Mouse (Mus musculus): ENCODE measurements around the gene Zfp354a. TPM values are rescaled to one million over a fixed set of nuclear protein-coding genes. Genes with fewer than 3 reads are reported as not detected.
A peak's percentile ranks its signal among the peaks of the same experiment; 100 is the strongest.
"Not testable (repeated sequence)": the region's sequence is repeated elsewhere in the genome, so short reads cannot be mapped to it uniquely, and the experiment has no call there.

Gene Zfp354a
- 1 to 10 TPM; 7.7 to 9.6 TPM for total RNA-seq (2021)
- long read RNA-seq, experiment 1, partial matches to known transcripts = 0 of 3 reads
- long read RNA-seq, experiment 1, other reads (novel, unspliced or antisense) = 3 of 3 reads
- long read RNA-seq, experiment 2, partial matches to known transcripts = 2 of 8 reads
- long read RNA-seq, experiment 2, other reads (novel, unspliced or antisense) = 3 of 8 reads

DNA sequence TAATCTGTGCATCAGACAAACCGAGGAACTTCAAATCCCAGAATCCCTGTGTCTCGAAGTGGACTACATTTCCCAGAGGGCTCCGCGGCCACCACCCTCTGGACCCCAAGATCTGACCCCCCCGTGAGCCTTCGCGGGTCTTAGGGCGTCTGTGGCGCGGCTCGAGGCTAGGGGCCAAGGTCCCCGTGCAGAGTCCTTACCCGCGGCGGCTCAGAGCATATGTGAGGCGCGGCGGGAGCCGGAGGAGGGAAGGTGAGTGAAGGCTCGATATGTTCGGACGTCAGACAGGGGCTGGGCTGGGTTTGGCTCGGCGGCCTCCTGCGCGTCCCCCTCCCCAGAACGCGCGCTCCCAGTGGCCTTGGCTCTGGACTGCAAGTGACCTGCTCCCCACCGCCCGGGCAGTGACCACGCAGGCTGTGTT, at the start of gene Zfp354a:
Gene Zfp354a (plus strand): TSS at position 107 of the 421 bp plus-strand sequence.
- DNase-seq (ENCODE audit: low spot score in 2 of 2) = peak; percentile 69 to 81

DNA sequence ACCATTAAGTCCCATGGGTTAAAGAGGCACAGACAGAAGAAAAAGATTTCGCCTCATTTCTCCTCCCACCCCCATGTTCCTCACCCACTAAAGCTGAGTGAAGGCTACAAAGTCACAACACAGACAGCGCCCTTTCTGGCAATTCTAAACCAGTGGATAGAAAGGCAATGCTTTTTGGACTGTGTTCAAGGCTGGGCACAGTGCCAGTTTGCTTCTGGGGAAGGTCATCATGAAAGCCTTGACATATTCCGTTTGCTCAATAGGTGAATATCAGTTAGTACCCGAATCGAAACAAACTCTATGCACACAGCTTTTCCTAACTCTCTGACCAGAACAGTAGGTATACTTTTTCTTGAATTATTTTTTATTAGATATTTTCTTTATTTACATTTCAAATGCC, 47.2 kb upstream of the Zfp354a start:
- no peak for DNase-seq (ENCODE audit: low spot score in 2 of 2)

DNA sequence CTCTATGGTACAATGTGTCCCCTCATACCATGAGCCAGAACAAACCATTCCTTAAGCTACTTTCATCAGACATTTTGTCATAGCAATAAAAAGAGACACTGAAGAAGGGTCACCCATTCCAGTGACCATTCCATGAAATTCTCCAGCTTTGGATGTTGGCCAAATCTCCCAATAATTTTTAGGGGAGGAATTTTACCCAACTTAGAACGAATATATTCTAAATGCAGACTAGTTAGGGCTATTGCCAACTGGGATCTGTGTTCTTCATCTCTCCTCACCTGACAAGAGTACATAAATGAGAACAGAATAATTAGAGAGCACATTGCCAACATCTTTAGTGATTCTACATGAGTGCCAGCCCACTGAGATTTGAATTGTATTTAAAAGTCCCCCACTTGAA, 45.1 kb upstream of the Zfp354a start, which contains the start of gene Olfr54:
Gene Olfr54 (plus strand): TSS at position 301 of the 400 bp plus-strand sequence.
- DNase-seq (ENCODE audit: low spot score in 2 of 2) = no peak

DNA sequence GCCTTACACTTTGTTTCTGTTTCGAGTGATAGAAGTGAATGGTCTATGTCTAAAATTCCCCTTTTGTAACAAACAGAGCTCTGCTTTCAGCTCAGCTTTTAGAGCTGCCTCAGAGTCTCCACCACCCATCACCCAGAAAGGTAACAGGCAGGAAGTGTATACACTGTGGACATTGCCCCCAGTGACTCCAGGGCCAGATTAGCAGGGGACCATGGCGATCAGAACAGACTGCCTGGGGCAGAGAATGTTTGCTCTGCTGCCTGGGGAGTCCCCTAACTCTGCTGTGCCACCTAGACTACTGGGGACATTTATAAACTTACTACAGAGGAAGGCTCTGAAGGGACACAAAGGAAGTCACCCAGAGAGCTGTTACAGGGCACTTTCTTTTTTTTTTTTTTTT, 42.7 kb upstream of the Zfp354a start:
- DNase-seq (ENCODE audit: low spot score in 2 of 2) = no peak

DNA sequence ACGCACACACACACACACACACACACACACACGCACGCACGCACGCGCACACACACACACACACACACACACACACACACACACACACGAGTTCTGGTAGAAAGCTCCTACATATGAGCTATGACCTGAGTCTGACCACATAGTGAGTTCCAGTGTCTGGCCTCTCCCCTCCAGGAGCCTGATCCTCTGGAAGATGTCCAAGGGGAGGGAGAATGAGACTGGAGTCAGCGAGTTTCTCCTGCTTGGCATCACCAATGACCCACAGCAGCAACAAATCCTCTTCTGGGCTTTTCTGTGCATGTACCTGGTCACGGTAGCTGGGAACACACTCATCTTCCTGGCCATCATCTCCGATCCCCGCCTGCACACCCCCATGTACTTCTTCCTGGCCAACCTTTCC, 32.2 kb upstream of the Zfp354a start:
- DNase-seq (ENCODE audit: low spot score in 2 of 2) = not testable (repeated sequence)

DNA sequence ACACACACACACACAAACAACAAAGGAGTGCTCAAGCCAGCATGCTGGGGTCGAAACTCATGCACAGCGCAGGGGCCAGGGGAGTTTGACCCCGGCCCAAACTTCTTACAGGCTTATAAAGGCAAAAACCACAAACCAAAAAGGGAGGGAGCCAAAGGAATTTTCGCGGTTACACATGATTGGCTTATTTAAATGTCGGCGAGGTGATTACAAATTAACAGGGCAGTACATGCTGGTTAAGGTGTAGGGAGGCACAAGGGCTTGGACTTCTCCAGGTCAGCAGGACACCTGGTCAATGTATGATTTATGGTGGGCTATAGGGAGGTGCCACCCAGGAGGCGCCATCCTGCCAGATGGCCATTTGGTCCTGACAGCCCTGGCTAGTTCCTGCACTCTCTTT, 29.7 kb upstream of the Zfp354a start:
- DNase-seq (ENCODE audit: low spot score in 2 of 2) = not testable (repeated sequence)

DNA sequence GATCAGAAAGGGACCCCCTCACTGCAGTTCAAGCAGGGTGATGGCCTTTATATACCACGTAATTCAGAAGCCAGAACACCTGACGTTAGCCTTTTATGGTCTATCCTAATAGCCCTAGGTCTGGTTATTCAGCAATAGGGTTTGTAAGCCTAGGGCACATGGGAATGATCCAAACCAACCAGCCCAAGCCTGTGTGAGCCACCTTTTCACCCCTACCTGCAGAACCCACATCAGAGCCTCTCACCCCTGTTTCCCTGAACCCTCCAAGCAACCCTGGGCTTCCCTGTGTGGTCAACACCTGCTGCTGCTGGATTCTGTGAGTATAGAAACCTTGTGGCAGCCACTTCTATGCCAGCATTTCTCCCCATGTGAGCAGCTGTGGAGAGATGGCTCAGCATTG, 28.8 kb upstream of the Zfp354a start:
- DNase-seq (ENCODE audit: low spot score in 2 of 2) = no peak

DNA sequence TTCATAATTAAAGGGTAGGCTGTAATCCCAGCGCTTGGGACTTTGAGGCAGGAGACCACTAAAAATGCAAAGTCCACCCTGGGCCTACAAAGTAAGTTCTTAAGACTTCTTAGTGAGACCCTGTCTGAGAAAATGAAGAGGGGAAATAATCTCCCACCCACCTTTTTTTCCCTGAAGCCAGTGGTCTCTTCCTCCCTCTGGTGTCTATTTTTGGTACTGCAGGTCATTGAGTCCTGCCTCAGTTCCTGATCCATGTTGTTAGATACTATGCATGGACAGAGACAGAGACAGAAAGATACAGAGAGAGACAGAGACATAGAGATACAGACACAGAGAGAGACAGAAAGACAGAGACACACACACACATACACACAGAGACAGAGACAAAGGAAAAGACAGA, 26.2 kb upstream of the Zfp354a start:
- DNase-seq (ENCODE audit: low spot score in 2 of 2) = peak in 1 of 2 experiments; percentile 36

DNA sequence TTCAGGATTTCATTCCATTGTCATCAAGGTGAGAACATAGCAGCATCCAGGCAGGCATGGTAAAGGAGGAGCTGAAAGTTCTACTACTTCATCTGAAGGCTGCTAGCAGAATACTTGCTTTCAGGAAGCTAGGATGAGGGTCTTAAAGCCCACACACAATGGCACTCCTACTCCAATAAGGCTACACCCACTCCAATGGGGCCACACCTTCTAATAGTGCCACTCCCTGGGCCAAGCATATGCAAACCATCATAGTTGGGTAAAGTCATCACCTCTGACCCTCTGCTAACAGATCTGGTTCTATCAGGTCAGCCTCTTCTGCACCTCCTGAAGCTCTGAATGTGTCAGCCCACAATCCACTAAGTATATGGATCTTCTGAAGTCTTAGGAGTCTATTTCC, 24.9 kb upstream of the Zfp354a start:
- not testable (repeated sequence) for DNase-seq (ENCODE audit: low spot score in 2 of 2)

DNA sequence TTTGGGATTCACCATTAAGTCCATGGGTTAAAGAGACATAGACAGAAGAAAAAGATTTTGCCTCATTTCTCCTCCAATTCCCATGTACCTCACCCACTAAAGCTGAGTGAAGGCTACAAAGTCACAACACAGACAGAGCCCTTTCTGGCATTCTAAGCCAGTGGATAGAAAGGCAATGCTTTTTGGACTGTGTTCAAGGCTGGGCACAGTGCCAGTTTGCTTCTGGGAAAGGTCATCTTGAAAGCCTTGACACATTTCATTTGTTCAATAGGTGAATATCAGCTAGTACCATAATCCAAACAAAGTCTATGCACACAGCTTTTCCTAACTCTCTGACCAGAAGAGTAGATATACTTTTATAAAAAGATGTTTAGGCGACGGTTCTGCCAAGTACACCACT, 23.1 kb upstream of the Zfp354a start:
- DNase-seq (ENCODE audit: low spot score in 2 of 2) = no peak

DNA sequence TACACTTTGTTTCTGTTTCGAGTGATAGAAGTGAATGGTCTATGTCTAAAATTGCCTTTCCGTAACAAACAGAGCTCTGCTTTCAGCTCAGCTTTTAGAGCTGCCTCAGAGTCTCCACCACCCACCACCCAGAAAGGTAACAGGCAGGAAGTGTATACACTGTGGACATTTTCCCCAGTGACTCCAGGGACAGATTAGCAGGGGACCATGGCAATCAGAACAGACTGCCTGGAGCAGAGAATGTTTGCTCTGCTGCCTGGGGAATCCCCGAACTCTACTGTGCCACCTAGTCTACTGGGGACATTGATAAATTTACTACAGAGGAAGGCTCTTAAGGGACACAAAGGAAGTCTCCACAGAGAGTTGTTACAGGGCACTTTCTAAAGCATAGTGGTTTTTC, 14.3 kb upstream of the Zfp354a start:
- DNase-seq (ENCODE audit: low spot score in 2 of 2) = not testable (repeated sequence)

DNA sequence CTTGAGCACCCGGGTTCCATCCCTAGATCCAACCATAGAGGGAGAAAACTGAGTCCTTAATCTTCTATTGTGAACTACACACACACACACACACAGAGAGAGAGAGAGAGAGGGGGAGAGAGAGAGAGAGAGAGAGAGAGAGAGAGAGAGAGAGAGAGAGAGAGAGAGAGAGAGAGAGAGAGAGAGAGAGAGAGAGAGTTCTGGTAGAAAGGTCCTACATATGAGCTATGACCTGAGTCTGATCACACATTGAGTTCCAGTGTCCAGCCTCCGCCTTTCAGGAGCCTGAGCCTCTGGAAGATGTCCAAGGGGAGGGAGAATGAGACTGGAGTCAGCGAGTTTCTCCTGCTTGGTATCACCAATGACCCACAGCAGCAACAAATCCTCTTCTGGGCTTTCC, 11.2 kb upstream of the Zfp354a start, which contains the start of gene Olfr1375:
Gene Olfr1375 (plus strand): TSS at position 301 of the 400 bp plus-strand sequence.
- not testable (repeated sequence) for DNase-seq (ENCODE audit: low spot score in 2 of 2)

DNA sequence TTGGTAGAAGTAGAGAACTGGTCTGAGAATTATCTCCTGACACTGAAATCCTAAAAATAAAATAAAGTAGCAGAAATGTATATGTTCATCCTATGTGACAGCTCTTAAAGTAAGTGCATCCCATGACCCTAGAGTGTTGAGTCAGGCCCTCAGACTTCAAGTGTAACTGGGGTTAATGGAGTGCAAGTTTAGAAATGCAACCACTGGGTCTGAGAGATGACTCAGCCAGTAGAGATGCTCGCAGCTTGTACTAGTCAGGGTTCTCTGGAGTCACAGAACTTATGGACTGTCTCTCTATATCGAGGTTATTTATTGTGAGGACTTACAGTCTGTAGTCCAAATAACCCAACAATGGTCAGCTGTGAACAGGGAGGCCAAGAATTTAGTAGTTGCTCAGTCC, 7.4 kb upstream of the Zfp354a start:
- no peak for DNase-seq (ENCODE audit: low spot score in 2 of 2)

DNA sequence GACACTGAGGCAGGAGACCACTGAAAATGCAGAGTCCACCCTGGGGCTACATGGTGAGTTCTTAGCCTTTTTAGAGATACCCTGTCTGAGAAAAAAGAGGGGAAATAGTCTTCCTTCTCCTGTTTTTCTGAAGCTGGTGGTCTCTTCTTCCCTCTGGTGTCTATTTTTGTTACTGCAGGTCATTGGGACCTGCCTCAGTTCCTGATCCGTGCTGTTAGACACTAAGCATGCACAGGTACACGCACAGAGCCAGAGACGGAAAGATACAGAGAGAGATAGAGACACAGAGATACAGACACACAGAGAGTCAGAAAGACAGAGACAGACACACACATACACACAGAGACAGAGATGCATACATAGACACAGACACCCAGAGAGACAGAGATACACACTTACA, 5.8 kb upstream of the Zfp354a start:
- DNase-seq (ENCODE audit: low spot score in 2 of 2) = peak; percentile 9 to 16

DNA sequence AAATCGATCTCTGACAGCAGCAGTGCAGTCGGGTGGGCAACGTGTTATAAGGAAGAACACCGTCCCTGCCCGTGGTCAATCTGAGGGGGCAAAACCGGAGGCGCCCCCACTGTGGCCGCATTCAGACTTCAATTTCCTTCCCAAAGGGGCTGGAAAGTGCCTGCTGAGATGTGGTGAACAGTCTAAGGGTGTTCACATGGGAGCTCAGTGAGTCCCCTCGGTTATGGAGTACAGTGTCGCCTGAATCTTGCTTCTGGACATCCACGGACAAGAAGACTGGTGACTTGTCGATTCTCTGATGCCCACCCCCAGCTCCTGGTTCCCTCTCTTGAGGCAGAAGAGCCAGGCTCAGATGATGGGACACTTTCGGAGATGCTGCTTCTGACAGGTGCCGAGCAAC, 583 bp downstream of the Zfp354a start:
- peak in 1 of 2 experiments; percentile 9 for DNase-seq (ENCODE audit: low spot score in 2 of 2)

DNA sequence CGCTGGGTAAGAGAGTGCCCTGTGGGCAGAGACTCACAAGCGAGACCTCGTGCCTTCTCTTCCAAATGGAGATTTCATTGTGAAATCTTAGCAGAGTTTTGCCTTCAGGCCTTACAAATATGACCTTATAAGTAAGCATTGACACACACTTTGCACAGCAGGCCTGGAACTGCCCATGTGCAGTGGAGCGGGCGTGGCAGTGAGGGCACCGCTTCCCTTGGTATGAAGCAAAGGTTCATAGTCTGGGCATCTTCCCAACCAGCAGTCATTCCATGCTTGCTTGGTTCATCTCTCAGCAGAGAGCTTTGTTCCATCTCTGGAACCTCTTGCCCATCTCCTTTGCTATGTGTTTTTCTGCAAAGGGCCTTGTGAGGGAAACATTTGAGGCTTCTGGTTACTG, 1.9 kb downstream of the Zfp354a start:
- no peak for DNase-seq (ENCODE audit: low spot score in 2 of 2)

DNA sequence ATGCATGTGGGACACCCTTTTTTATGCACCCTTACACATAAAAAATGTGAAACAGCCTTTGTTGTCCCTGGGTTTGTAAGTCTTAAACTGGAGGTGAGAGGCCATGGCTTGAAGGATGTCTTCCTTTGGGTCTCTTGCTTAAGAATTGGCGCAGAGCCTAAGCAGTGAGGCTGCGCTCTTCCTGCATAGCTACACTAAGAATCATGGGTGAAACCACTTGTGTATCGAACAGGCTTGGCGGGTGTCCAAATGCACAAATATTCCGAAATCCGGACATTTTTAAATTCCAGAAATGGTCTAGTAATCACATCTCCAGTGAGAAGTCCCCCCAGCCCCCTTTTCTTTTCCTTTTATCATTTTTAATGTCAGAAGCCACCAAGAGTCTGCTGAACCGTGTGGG, 4.2 kb downstream of the Zfp354a start:
- DNase-seq (ENCODE audit: low spot score in 2 of 2) = no peak

DNA sequence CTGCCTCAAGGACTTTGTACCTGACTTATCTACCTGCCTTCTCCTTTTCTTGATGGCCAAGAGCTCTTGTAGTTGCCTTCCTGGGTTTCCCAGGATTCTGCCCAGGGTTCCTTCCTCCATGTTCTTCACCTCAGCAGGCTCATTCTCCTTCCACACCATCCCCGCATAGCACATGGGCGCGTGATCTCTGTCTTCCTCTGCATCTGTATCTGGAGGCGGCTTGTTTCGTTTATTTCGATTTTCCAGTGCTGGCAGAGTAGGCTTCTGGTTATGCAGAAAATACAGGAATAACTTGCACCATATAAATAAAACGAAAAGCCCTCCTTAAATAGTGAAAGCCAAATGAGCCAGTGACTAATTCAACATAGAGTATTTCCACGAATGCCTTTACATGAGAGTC, 4.8 kb downstream of the Zfp354a start:
- no peak for DNase-seq (ENCODE audit: low spot score in 2 of 2)

DNA sequence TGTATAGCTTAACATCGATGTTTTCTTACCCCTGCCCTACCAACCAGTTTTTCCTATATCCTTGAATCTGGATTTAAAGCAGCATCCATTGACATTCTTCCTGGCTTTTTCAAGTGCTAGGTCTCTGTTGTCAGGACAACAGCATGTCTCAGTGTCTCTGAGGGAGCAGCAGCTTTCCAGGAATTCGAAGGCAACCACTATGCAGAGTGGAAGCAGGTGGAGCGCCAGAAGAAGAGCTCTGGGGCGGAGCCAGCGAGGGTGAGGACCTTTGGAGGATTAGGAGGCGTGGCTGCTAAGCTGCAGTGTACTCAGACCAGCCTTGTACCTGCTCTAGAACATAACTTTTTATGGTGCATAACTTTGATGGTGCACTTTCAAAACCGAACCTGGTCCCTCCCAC, 25.5 kb downstream of the Zfp354a start:
- no peak for DNase-seq (ENCODE audit: low spot score in 2 of 2)

DNA sequence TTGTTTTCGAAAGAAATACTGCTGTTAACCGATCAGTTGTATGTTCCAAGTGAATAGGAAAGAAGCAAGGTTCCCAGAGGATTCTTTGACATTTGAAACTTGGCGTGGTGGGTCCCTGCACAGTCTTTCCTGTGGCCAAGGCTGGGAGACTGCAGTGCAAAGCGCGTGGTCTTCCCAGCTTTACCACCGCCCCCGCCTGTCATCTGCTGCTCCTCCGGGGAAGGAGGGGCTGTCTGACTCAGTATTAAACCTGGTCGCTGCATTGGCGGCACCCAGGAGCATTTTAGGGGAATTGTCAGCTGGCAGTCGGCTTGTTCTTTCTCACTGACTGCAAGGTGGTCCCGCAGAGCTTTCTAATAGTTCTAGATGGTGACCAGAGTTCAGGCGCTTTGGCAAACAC, 26.2 kb downstream of the Zfp354a start:
- DNase-seq (ENCODE audit: low spot score in 2 of 2) = peak; percentile 6 to 14

DNA sequence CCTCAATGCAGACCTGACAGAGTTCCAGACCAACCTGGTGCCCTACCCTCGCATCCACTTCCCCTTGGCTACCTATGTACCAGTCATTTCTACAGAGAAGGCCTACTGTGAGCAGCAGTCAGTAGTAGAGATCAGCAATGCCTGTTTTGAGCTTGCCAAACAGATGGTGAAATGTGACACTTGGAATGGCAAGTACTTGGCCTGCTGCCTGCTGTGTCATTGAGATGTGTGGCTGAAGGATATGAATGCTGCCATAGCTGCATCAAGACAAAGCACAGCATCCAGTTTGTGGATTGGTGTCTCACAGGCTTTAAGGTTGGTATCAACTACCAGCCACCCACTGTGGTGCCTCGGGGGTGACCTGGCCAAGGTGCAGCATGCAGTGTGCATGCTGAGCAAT, 48.2 kb downstream of the Zfp354a start:
- DNase-seq (ENCODE audit: low spot score in 2 of 2) = peak in 1 of 2 experiments; percentile 14

DNA sequence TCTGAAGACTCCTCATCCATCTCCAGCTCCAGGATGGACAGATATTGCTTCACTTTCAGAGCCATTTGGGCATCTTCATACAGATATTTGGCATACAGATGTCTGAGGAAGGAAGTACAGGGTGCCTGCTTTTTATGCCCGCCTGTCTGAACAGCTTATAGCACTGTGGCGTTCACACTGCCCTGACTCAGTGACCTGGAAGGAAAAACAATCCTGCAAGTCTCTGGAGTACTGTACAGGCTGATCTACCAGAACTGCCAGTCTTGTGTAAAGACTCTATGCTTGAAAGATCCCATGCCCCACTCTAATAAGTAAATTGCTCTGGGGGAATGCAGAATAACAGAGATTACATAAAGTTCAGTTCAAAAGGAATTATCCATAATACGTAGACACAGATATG, 51.6 kb downstream of the Zfp354a start:
- peak in 1 of 2 experiments; percentile 9 for DNase-seq (ENCODE audit: low spot score in 2 of 2)

Data from layer of hippocampus, postnatal 14 days (tissue).